Mouse (Mus musculus) limb, embryonic 14.5 days (tissue): Measurements from ENCODE around the gene Sec14l5. TPM values are rescaled to one million over a fixed set of nuclear protein-coding genes. Genes with fewer than 3 reads are reported as not detected.
"Not testable (repeated sequence)": the region's sequence is repeated elsewhere in the genome, so short reads cannot be mapped to it uniquely, and the experiment has no call there.

Experiments used
- ATAC-seq: fragments of 200-750 bp; cut with Nextera tagmentation; 2 replicates; pipeline ENCODE4 v1.8.0; 2017; ENCODE audit warnings: low read depth, moderate number of reproducible peaks, moderate TSS enrichment; ENCODE audit not compliant: low FRiP score
- DNase-seq: peaks from one replicate; pipeline ENCODE4 v3.0.0-alpha.2; 2015; ENCODE audit warnings: low spot score
- H3K27ac ChIP-seq: fragments of 300-500 bp; sonication (generic); replicated peaks from 2 replicates; pipeline ENCODE4 v1.5.1; 2014; ENCODE audit warnings: low read depth, mild to moderate bottlenecking, low read length, moderate library complexity, mixed read lengths
- H3K27me3 ChIP-seq: fragments of 300-500 bp; sonication (generic); 2 replicates; pipeline ENCODE4 v1.6.1; 2014; ENCODE audit warnings: low read length, mixed read lengths; ENCODE audit not compliant: control insufficient read depth, insufficient read depth
- H3K36me3 ChIP-seq: fragments of 300-500 bp; sonication (generic); 2 replicates; pipeline ENCODE4 v1.6.1; 2014; ENCODE audit warnings: mild to moderate bottlenecking, low read length, moderate library complexity, mixed read lengths; ENCODE audit not compliant: control insufficient read depth, insufficient read depth
- H3K4me1 ChIP-seq: fragments of 300-500 bp; sonication (generic); 2 replicates; pipeline ENCODE4 v1.6.1; 2014; ENCODE audit warnings: antibody characterized with exemption, low read length, mixed read lengths; ENCODE audit not compliant: control insufficient read depth, insufficient read depth
- H3K4me2 ChIP-seq: fragments of 300-500 bp; sonication (generic); replicated peaks from 2 replicates; pipeline ENCODE4 v1.6.1; 2014; ENCODE audit warnings: low read depth, mild to moderate bottlenecking, low read length, moderate library complexity; ENCODE audit not compliant: severe bottlenecking
- H3K4me3 ChIP-seq: fragments of 300-500 bp; sonication (generic); replicated peaks from 2 replicates; pipeline ENCODE4 v1.5.1; 2014; ENCODE audit warnings: low read length
- H3K9ac ChIP-seq: fragments of 300-500 bp; sonication (generic); 2 replicates; pipeline ENCODE4 v1.6.1; 2014; ENCODE audit warnings: mild to moderate bottlenecking, low read depth, low read length, moderate library complexity; ENCODE audit not compliant: severe bottlenecking
- H3K9me3 ChIP-seq: fragments of 300-500 bp; sonication (generic); 2 replicates; pipeline ENCODE4 v1.6.1; 2016; ENCODE audit warnings: low read length; ENCODE audit not compliant: control insufficient read depth
- POLR2A ChIP-seq: fragments of 200-500 bp; IDR thresholded peaks from 2 replicates; pipeline ENCODE4 v1.8.0; 2012; ENCODE audit warnings: inconsistent platforms, mild to moderate bottlenecking, moderate library complexity, borderline replicate concordance; ENCODE audit not compliant: insufficient read depth, insufficient read length; ENCODE audit errors: extremely low read depth
- WGBS: fragments of 180-500 bp; shearing (Covaris S2); extraction: QIAGEN DNeasy Blood & Tissue Kit; methylation state at CpG from one replicate; pipeline ENCODE4 v1.1.7; 2014; 5-methylcytosine and 5-hydroxymethylcytosine counted together
- polyA plus RNA-seq, 2 experiments: library from polyadenylated mRNA; depleted of rRNA in 1 of 2; stranded (reverse) in 1 of 2; unstranded in 1 of 2; fragments of >200 nt; fragmentation: Nextera tagmentation in 1 of 2; extraction: Ambion mirVana in 1 of 2; gene quantifications; 2 replicates each; pipeline versions ENCODE4 v1.2.1 to v1.2.3; 2012 to 2014

Gene Sec14l5
- polyA plus RNA-seq, 2 experiments: 0.10 to 0.45 TPM

DNA sequence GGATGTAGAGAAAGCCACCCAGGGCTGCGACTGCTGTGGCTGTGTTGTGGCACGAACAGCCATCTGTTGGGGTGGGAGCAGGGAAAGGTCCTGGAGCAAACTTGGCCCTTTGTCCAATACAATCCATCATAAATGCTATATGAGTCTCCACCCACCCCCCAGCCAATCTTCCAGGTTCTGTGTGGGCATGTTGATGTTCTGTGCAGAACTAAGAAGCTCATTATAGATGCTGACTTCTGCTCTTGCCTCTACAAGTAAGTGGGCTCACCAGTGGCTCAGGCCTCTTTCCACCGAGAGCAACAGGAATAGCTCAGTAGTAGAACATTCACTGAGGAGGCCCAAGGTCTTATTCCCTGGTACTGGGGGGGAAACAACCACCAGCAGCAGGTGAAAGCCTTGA lies 65.2 kb downstream of the Sec14l5 start:
- Histone ChIP-seq H3K4me1 (no peaks in the 10 kb centered on the region), H3K4me2 (no peak overlapping the region), H3K27ac (no peak overlapping the region), H3K36me3 (no peaks in the 10 kb centered on the region), H3K9ac (no peak overlapping the region), H3K4me3 (no peak overlapping the region), H3K27me3 (no peaks in the 10 kb centered on the region), H3K9me3 (no peaks in the 10 kb centered on the region)
- ATAC-seq (no peak), DNase-seq (no peak)
- no peak for TF ChIP-seq POLR2A
- 82% methylated on average over 3 of the region's 3 CpGs for WGBS

- Histone ChIP-seq H3K4me1 (no peaks in the 10 kb centered on the region), H3K27ac (no peak overlapping the region), H3K4me2 (no peak overlapping the region), H3K9me3 (no peaks in the 10 kb centered on the region), H3K4me3 (no peak overlapping the region), H3K27me3 (no peaks in the 10 kb centered on the region), H3K36me3 (no peaks in the 10 kb centered on the region), H3K9ac (no peak overlapping the region)
- TF ChIP-seq POLR2A: no peak
- DNase-seq (no peak), ATAC-seq (no peak)
- 90% methylated on average over 2 of the region's 2 CpGs for WGBS
Measured at GRCm38 (mm10) chr16:5214126-5214525, 67.2 kb downstream of the Sec14l5 start.

- Histone ChIP-seq H3K27ac (no peak overlapping the region), H3K36me3 (no peaks in the 10 kb centered on the region), H3K9ac (no peak overlapping the region), H3K4me1 (no peaks in the 10 kb centered on the region), H3K4me2 (no peak overlapping the region), H3K9me3 (no peaks in the 10 kb centered on the region), H3K4me3 (no peak overlapping the region), H3K27me3 (no peaks in the 10 kb centered on the region)
- no peak for TF ChIP-seq POLR2A
- no peak for DNase-seq
- no peak for ATAC-seq
- WGBS: 45% methylated on average over 6 of the region's 6 CpGs
Measured at GRCm38 (mm10) chr16:5216686-5217085, 69.8 kb downstream of the Sec14l5 start.

DNA sequence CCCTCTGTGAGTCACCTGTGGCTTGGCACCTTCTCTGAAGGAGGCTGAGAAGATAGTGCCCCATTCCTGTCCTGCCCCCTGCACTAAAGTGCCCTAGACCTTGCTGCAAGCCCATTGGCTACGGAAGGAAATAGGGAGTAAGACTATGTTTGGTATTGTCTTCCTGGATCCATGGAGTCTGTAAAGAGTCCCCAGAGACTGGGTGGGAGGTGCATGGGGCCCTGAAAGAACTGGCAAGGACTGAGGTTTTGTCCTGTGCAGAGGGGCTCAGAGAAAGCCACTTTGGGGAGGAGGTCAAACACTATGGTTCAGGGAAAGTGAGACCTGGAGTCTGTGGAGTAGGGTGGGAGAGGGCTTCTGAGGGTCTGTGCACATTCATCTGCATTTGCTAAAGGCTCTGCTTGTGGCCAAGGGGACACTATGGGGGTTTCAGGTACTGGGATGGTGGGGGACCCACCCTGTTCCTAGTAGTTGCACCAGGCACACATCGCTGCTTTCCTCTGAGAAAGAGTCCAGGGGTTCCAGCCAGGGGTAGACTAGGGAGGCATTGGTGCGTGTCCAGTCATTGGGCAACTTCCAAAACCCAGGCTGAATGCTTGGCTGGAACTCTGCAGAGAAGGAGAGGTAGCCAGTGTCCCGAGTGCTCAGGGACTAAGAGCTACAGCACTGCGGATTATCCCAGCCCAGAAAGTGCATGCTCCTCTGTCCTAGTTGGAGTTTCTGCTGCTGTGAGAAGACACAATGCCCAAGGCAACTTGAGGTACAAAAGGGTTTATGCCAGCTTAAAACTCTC lies 70.6 kb downstream of the Sec14l5 start:
- DNase-seq (no peak), ATAC-seq (no peak)
- H3K4me3 ChIP-seq: no peak overlapping the region
- no peak overlapping the region for H3K9ac ChIP-seq
- no peaks in the 10 kb centered on the region for H3K4me1 ChIP-seq
- H3K9me3 ChIP-seq: no peaks in the 10 kb centered on the region
- H3K27me3 ChIP-seq: no peaks in the 10 kb centered on the region
- H3K4me2 ChIP-seq: no peak overlapping the region
- 69% methylated on average over 5 of the region's 5 CpGs for WGBS
- no peak for TF ChIP-seq POLR2A
- H3K27ac ChIP-seq: no peak overlapping the region
- H3K36me3 ChIP-seq: no peaks in the 10 kb centered on the region

- Histone ChIP-seq H3K4me3 (no peak overlapping the region), H3K27ac (no peak overlapping the region), H3K4me1 (no peaks in the 10 kb centered on the region), H3K4me2 (no peak overlapping the region), H3K9ac (no peak overlapping the region), H3K27me3 (no peaks in the 10 kb centered on the region), H3K9me3 (no peaks in the 10 kb centered on the region), H3K36me3 (no peaks in the 10 kb centered on the region)
- 73% methylated on average over 4 of the region's 4 CpGs for WGBS
- no peak for TF ChIP-seq POLR2A
- ATAC-seq (no peak), DNase-seq (no peak)
Measured at GRCm38 (mm10) chr16:5221403-5221802, 74.5 kb downstream of the Sec14l5 start.

GRCm38 (mm10) chr16:5222140-5222539 lies 75.2 kb downstream of the Sec14l5 start, which contains the start of gene AU021092:
TSS of gene AU021092 (minus strand) at chr16:5222299.
- ATAC-seq (no peak), DNase-seq (no peak)
- no peak within 1 kb of the TSS for H3K4me2 ChIP-seq
- no peak within 1 kb of the TSS for H3K4me3 ChIP-seq
- WGBS: 67% methylated on average over 6 of the region's 6 CpGs
- TF ChIP-seq POLR2A: no peak
- H3K27me3 ChIP-seq: no peaks in the 10 kb centered on the region
- H3K9ac ChIP-seq: no peak within 1 kb of the TSS
- H3K9me3 ChIP-seq: no peaks in the 10 kb centered on the region
- no peaks in the 10 kb centered on the region for H3K4me1 ChIP-seq
- no peaks in the 10 kb centered on the region for H3K36me3 ChIP-seq
- H3K27ac ChIP-seq: no peak within 1 kb of the TSS

DNA sequence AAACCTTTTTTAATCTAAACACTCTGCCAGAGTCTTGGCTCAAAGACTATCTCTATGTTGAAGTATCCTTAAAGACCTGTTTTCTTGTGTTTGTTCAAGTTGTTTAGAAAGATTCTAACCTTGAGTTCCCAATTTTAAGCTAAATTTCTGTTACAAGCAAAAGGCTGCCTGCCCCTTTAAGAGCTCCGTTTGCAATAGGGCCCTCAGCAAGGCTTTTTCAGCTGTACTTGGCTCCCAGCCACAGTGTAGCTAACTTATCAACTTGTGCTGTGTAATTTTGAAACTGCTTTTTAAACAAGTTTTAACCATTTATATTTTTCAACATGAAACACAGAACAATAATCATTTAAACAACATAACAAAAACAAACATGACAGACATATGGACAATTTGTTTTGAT lies 79.6 kb downstream of the Sec14l5 start:
- not testable (repeated sequence) for ATAC-seq, H3K4me3 ChIP-seq, DNase-seq, H3K4me1 ChIP-seq, H3K36me3 ChIP-seq, H3K27me3 ChIP-seq, H3K9me3 ChIP-seq, H3K4me2 ChIP-seq, H3K9ac ChIP-seq, H3K27ac ChIP-seq
- WGBS: 3% methylated on average over 1 of the region's 1 CpGs

DNA sequence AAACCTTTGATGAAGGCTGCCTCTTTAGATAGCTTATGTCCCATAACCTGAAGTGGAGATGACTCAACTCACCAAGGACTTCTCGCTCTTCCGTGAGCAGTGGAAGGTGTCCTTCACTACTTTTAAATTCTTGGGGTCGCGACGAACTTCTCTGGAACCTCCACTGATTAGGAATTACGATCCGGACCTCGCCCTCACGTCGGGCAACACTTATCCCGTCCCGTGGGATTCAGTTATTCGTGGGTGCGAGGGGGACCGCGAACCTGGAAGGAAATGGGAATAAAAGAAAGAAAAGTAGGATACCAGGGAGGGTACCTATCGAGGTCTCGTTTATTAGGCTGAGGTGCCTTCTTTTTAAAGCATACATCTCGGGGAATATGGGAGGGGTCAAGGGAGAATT lies 80.6 kb downstream of the Sec14l5 start:
- not testable (repeated sequence) for H3K9ac ChIP-seq, DNase-seq, H3K36me3 ChIP-seq, H3K4me1 ChIP-seq, H3K27me3 ChIP-seq, H3K9me3 ChIP-seq, H3K4me2 ChIP-seq, H3K4me3 ChIP-seq, ATAC-seq, H3K27ac ChIP-seq
- 79% methylated on average over 19 of the region's 19 CpGs for WGBS
